Mouse (Mus musculus) embryonic facial prominence, embryonic 11.5 days (tissue): Measurements from ENCODE around the gene Foxn2. TPM values are rescaled to one million over a fixed set of nuclear protein-coding genes. Genes with fewer than 3 reads are reported as not detected.
A peak's percentile ranks its signal among the peaks of the same experiment; 100 is the strongest.

Source experiments
- ATAC-seq: fragments of 200-750 bp; cut with Nextera tagmentation; replicated peaks from 2 replicates; pipeline ENCODE4 v1.8.0; 2017; ENCODE audit warnings: low read depth; ENCODE audit not compliant: insufficient number of reproducible peaks, low FRiP score, low TSS enrichment
- DNase-seq: peaks from one replicate; pipeline ENCODE4 v3.0.0-alpha.2; 2015; ENCODE audit warnings: low spot score
- H3K27ac ChIP-seq: fragments of 300-500 bp; sonication (generic); replicated peaks from 2 replicates; pipeline ENCODE4 v1.5.1; 2014; ENCODE audit warnings: mild to moderate bottlenecking, low read depth, low read length, control low read depth
- H3K27me3 ChIP-seq: fragments of 300-500 bp; sonication (generic); 2 replicates; pipeline ENCODE4 v1.6.1; 2014; ENCODE audit warnings: mild to moderate bottlenecking, low read length, moderate library complexity, mixed read lengths; ENCODE audit not compliant: control insufficient read depth, insufficient read depth
- H3K36me3 ChIP-seq: fragments of 300-500 bp; sonication (generic); replicated peaks from 2 replicates; pipeline ENCODE4 v1.6.1; 2014; ENCODE audit warnings: low read depth, mild to moderate bottlenecking, low read length, moderate library complexity, mixed read lengths; ENCODE audit not compliant: control insufficient read depth, insufficient read depth
- H3K4me1 ChIP-seq: fragments of 300-500 bp; sonication (generic); 2 replicates; pipeline ENCODE4 v1.6.1; 2014; ENCODE audit warnings: low read length, mixed read lengths; ENCODE audit not compliant: control insufficient read depth, insufficient read depth
- H3K4me2 ChIP-seq: fragments of 300-500 bp; sonication (generic); 2 replicates; pipeline ENCODE4 v1.6.1; 2014; ENCODE audit warnings: low read depth, mild to moderate bottlenecking, control low read depth, low read length, moderate library complexity
- H3K4me3 ChIP-seq: fragments of 300-500 bp; sonication (generic); 2 replicates; pipeline ENCODE4 v1.5.1; 2014; ENCODE audit warnings: low read depth, low read length, control low read depth
- H3K9ac ChIP-seq: fragments of 300-500 bp; sonication (generic); replicated peaks from 2 replicates; pipeline ENCODE4 v1.6.1; 2014; ENCODE audit warnings: mild to moderate bottlenecking, control low read depth, low read length
- H3K9me3 ChIP-seq: fragments of 300-500 bp; sonication (generic); replicated peaks from 2 replicates; pipeline ENCODE4 v1.6.1; 2016; ENCODE audit warnings: mild to moderate bottlenecking, low read length, inconsistent platforms, mixed read lengths; ENCODE audit not compliant: control insufficient read depth
- WGBS: fragments of 180-500 bp; shearing (Covaris S2); extraction: QIAGEN DNeasy Blood & Tissue Kit; methylation state at CpG from one replicate; pipeline ENCODE4 v1.1.7; 2014; 5-methylcytosine and 5-hydroxymethylcytosine counted together
- polyA plus RNA-seq: library from polyadenylated mRNA; unstranded; fragments of >200 nt; fragmentation: Nextera tagmentation; extraction: Ambion mirVana; gene quantifications from 2 replicates; pipeline ENCODE4 v1.2.1, GENCODE M21; 2014

The Foxn2 gene
- polyA plus RNA-seq = 8.0 and 9.3 TPM in 2 replicates

- H3K4me2 ChIP-seq = peak within 1 kb of the TSS; percentile 75
- no peaks in the 10 kb centered on the region for H3K27me3 ChIP-seq
- H3K4me3 ChIP-seq = peak within 1 kb of the TSS; percentile 87
- under 1% methylated on average over 70 of the region's 93 CpGs for WGBS
- peak within 1 kb of the TSS; percentile 86 for H3K9ac ChIP-seq
- H3K36me3 ChIP-seq = no peaks in the 10 kb centered on the region
- no peaks in the 10 kb centered on the region for H3K9me3 ChIP-seq
- peak within 1 kb of the TSS; percentile 87 for H3K27ac ChIP-seq
- ATAC-seq (peak; percentile 89), DNase-seq (peak; percentile 95)
- no peaks in the 10 kb centered on the region for H3K4me1 ChIP-seq
Observed at GRCm38 (mm10) chr17:88440285-88441000, at the start of gene Foxn2. Foxn2 (plus strand) TSS chr17:88440711.

DNA sequence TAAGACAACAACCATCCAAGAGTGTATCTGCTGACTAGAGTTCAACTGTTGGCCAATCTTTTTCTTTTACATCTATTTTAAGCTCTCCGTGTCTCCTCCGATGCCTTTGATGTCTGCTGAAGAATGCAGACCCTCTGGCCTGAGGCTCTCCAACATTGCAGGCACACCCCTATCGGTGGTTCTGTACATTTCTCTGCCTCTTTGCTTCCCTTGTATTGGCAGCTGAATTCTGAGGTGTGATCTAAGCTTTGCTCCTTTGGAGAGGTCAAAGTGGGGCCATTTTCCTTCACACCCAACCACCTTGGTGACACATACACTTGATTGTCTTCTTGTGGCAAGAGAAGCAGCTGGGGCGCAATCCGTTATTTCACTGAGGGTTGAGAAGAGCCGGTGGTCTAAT is 43.0 kb upstream of the Foxn2 start:
- ATAC-seq (no peak), DNase-seq (no peak)
- Histone ChIP-seq H3K9ac (no peak overlapping the region), H3K27ac (no peak overlapping the region), H3K27me3 (no peaks in the 10 kb centered on the region), H3K4me1 (no peaks in the 10 kb centered on the region), H3K36me3 (no peaks in the 10 kb centered on the region), H3K4me3 (no peak overlapping the region), H3K4me2 (no peak overlapping the region), H3K9me3 (no peaks in the 10 kb centered on the region)
- 85% methylated on average over 6 of the region's 6 CpGs for WGBS

DNA sequence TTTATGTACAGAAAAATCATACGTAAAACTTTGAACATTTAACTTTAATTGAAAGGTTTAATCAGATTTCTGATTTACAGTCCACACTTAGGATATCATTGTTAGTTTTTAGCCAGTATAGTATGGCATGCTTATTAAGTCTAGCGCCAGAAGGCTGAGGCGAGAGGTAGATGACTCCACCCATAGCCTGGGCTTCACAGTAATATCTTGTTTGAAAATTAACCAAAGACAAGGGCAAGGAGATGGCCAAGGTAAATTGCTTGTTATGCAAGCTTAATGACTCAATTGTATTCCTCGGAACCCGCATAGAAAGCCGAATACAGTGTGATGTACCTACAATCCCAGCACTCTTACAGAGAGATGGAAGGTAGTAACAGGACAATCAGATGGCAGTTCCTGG is 42.4 kb upstream of the Foxn2 start:
- H3K4me3 ChIP-seq = no peak overlapping the region
- no peak overlapping the region for H3K9ac ChIP-seq
- H3K36me3 ChIP-seq = no peaks in the 10 kb centered on the region
- no peak overlapping the region for H3K4me2 ChIP-seq
- no peak overlapping the region for H3K27ac ChIP-seq
- H3K27me3 ChIP-seq = no peaks in the 10 kb centered on the region
- DNase-seq = no peak
- no peaks in the 10 kb centered on the region for H3K9me3 ChIP-seq
- ATAC-seq = no peak
- WGBS = 91% methylated on average over 6 of the region's 6 CpGs
- no peaks in the 10 kb centered on the region for H3K4me1 ChIP-seq

DNA sequence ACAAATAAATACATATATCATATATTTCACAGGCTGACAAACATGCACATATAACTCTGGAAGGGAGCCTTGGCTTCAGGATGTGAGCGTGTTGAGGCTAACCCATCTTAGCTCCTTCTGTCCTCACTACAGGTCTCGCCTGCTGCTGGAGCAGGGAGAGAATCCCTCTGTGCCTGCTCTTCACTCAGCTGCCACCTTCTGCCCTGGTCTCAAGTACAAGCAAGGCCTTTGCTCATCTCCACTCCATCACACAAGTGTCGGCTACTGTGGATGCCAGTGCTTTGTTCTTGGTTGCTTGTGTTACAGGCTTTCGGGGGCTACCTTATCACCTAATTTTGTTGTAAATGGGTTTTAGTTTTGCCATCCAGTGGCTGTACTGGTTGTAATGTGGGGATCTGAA is 41.7 kb upstream of the Foxn2 start:
- no peak overlapping the region for H3K4me2 ChIP-seq
- no peaks in the 10 kb centered on the region for H3K36me3 ChIP-seq
- no peak overlapping the region for H3K27ac ChIP-seq
- 84% methylated on average over 4 of the region's 4 CpGs for WGBS
- H3K9me3 ChIP-seq = no peaks in the 10 kb centered on the region
- DNase-seq (no peak), ATAC-seq (no peak)
- no peak overlapping the region for H3K9ac ChIP-seq
- no peaks in the 10 kb centered on the region for H3K27me3 ChIP-seq
- no peak overlapping the region for H3K4me3 ChIP-seq
- no peaks in the 10 kb centered on the region for H3K4me1 ChIP-seq

GRCm38 (mm10) chr17:88400122-88400521 is 40.4 kb upstream of the Foxn2 start:
- Histone ChIP-seq H3K9ac (no peak overlapping the region), H3K4me3 (no peak overlapping the region), H3K9me3 (no peaks in the 10 kb centered on the region), H3K4me1 (no peaks in the 10 kb centered on the region), H3K27me3 (no peaks in the 10 kb centered on the region), H3K36me3 (no peaks in the 10 kb centered on the region), H3K4me2 (no peak overlapping the region), H3K27ac (no peak overlapping the region)
- WGBS = 74% methylated on average over 6 of the region's 6 CpGs
- DNase-seq (no peak), ATAC-seq (no peak)

- Histone ChIP-seq H3K4me3 (no peak overlapping the region), H3K4me1 (no peaks in the 10 kb centered on the region), H3K27me3 (no peaks in the 10 kb centered on the region), H3K27ac (no peak overlapping the region), H3K4me2 (no peak overlapping the region), H3K9ac (no peak overlapping the region), H3K9me3 (no peaks in the 10 kb centered on the region), H3K36me3 (no peaks in the 10 kb centered on the region)
- WGBS = 79% methylated on average over 15 of the region's 15 CpGs
- ATAC-seq (no peak), DNase-seq (no peak)
Observed at GRCm38 (mm10) chr17:88400702-88401475, 39.6 kb upstream of the Foxn2 start.

DNA sequence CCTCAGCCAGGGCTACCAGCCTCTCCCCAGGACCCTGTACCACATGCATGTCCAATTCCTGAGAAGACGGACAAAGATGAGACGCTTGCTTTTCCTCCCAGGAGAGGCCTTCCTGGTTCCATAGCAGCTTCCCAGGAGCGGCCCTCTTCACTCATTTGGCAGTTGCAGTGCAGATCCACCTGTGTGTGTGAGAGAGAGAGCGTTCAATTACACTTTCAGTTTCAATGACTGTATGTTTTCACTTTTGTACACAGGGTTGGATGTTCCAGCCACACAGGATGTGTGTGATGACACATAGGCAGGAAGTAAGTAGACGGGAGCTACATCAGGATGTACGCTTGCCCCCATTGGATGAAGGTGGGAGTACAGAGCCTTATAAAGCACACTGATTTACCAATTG is 37.2 kb upstream of the Foxn2 start:
- H3K9me3 ChIP-seq = no peaks in the 10 kb centered on the region
- DNase-seq (no peak), ATAC-seq (no peak)
- no peaks in the 10 kb centered on the region for H3K36me3 ChIP-seq
- H3K4me1 ChIP-seq = no peaks in the 10 kb centered on the region
- H3K27me3 ChIP-seq = no peaks in the 10 kb centered on the region
- H3K4me2 ChIP-seq = no peak overlapping the region
- WGBS = 79% methylated on average over 6 of the region's 6 CpGs
- H3K9ac ChIP-seq = no peak overlapping the region
- no peak overlapping the region for H3K4me3 ChIP-seq
- H3K27ac ChIP-seq = no peak overlapping the region

GRCm38 (mm10) chr17:88404471-88404870 is 36.0 kb upstream of the Foxn2 start:
- no peak overlapping the region for H3K9ac ChIP-seq
- 7% methylated on average over 6 of the region's 6 CpGs for WGBS
- H3K27me3 ChIP-seq = no peaks in the 10 kb centered on the region
- ATAC-seq (no peak), DNase-seq (no peak)
- H3K27ac ChIP-seq = no peak overlapping the region
- no peak overlapping the region for H3K4me2 ChIP-seq
- no peaks in the 10 kb centered on the region for H3K9me3 ChIP-seq
- H3K36me3 ChIP-seq = no peaks in the 10 kb centered on the region
- no peak overlapping the region for H3K4me3 ChIP-seq
- no peaks in the 10 kb centered on the region for H3K4me1 ChIP-seq
